Mouse (Mus musculus): ENCODE data around the gene Otop2.

Otop2 gene

GRCm38 (mm10) chr11:115306863-115307262 lies at the start of gene Otop2:
TSS of gene Otop2 (plus strand) at chr11:115307163.
- DNase-seq (ENCODE audit: low read depth), result no peak

GRCm38 (mm10) chr11:115257775-115258510 lies 49.0 kb upstream of the Otop2 start:
- DNase-seq (ENCODE audit: low read depth), result no peak

GRCm38 (mm10) chr11:115259134-115259533 lies 47.8 kb upstream of the Otop2 start:
- DNase-seq (ENCODE audit: low read depth), result no peak

GRCm38 (mm10) chr11:115262954-115263353 lies 44.0 kb upstream of the Otop2 start:
- no peak for DNase-seq (ENCODE audit: low read depth)

- no peak for DNase-seq (ENCODE audit: low read depth)
These were observed 42.7 kb upstream of the Otop2 start for GRCm38 (mm10) chr11:115264136-115264861.

GRCm38 (mm10) chr11:115264862-115265668 lies 41.9 kb upstream of the Otop2 start:
- DNase-seq (ENCODE audit: low read depth), result no peak

- no peak for DNase-seq (ENCODE audit: low read depth)
These were observed 41.1 kb upstream of the Otop2 start for GRCm38 (mm10) chr11:115265771-115266399.

- DNase-seq (ENCODE audit: low read depth), result no peak
These were observed 40.6 kb upstream of the Otop2 start for GRCm38 (mm10) chr11:115266400-115266778.

GRCm38 (mm10) chr11:115267061-115267883 lies 39.7 kb upstream of the Otop2 start, which contains the start of gene Grin2c:
TSS of gene Grin2c (minus strand) at chr11:115267243.
- DNase-seq (ENCODE audit: low read depth), result no peak

GRCm38 (mm10) chr11:115267958-115268357 lies 39.0 kb upstream of the Otop2 start:
- no peak for DNase-seq (ENCODE audit: low read depth)

- DNase-seq (ENCODE audit: low read depth), result no peak
These were observed 37.5 kb upstream of the Otop2 start for GRCm38 (mm10) chr11:115269330-115270066.

- peak; percentile 86 for DNase-seq (ENCODE audit: low read depth)
These were observed 36.7 kb upstream of the Otop2 start for GRCm38 (mm10) chr11:115270148-115270861.

- DNase-seq (ENCODE audit: low read depth), result no peak
These were observed 35.9 kb upstream of the Otop2 start for GRCm38 (mm10) chr11:115271052-115271451.

- DNase-seq (ENCODE audit: low read depth), result no peak
These were observed 35.5 kb upstream of the Otop2 start for GRCm38 (mm10) chr11:115271481-115271880.

GRCm38 (mm10) chr11:115272894-115273498 lies 34.0 kb upstream of the Otop2 start:
- DNase-seq (ENCODE audit: low read depth), result no peak

GRCm38 (mm10) chr11:115273735-115274134 lies 33.2 kb upstream of the Otop2 start:
- DNase-seq (ENCODE audit: low read depth), result no peak

GRCm38 (mm10) chr11:115274178-115274577 lies 32.8 kb upstream of the Otop2 start:
- peak; percentile 74 for DNase-seq (ENCODE audit: low read depth)

- no peak for DNase-seq (ENCODE audit: low read depth)
These were observed 32.2 kb upstream of the Otop2 start for GRCm38 (mm10) chr11:115274771-115275170.

- peak; percentile 28 for DNase-seq (ENCODE audit: low read depth)
These were observed 31.5 kb upstream of the Otop2 start for GRCm38 (mm10) chr11:115275509-115275908.

All from NIH3T3 (cell line).